Mouse (Mus musculus) midbrain, embryonic 15.5 days (tissue): ENCODE results near the gene Ganab. TPM values are rescaled to one million over a fixed set of nuclear protein-coding genes. Genes with fewer than 3 reads are reported as not detected.
"Not testable (repeated sequence)": the region's sequence is repeated elsewhere in the genome, so short reads cannot be mapped to it uniquely, and the experiment has no call there.

ENCODE experiments used
- ATAC-seq: fragments of 200-750 bp; cut with Nextera tagmentation; replicated peaks from 2 replicates; pipeline ENCODE4 v1.8.0; 2017; ENCODE audit warnings: moderate TSS enrichment
- H3K27ac ChIP-seq: fragments of 300-500 bp; sonication (generic); 2 replicates; pipeline ENCODE4 v1.5.1; 2015; ENCODE audit warnings: mild to moderate bottlenecking, inconsistent platforms
- H3K27me3 ChIP-seq: fragments of 300-500 bp; sonication (generic); replicated peaks from 2 replicates; pipeline ENCODE4 v1.6.1; 2015; ENCODE audit warnings: inconsistent platforms
- H3K36me3 ChIP-seq: fragments of 300-500 bp; sonication (generic); replicated peaks from 2 replicates; pipeline ENCODE4 v1.6.1; 2015; ENCODE audit warnings: inconsistent platforms
- H3K4me1 ChIP-seq: fragments of 300-500 bp; sonication (generic); 2 replicates; pipeline ENCODE4 v1.6.1; 2015; ENCODE audit warnings: inconsistent platforms
- H3K4me2 ChIP-seq: fragments of 300-500 bp; sonication (generic); 2 replicates; pipeline ENCODE4 v1.6.1; 2015; ENCODE audit warnings: inconsistent platforms, mild to moderate bottlenecking, moderate library complexity
- H3K4me3 ChIP-seq: fragments of 300-500 bp; sonication (generic); 2 replicates; pipeline ENCODE4 v1.5.1; 2015; ENCODE audit warnings: mild to moderate bottlenecking, inconsistent platforms
- H3K9ac ChIP-seq: fragments of 300-500 bp; sonication (generic); 2 replicates; pipeline ENCODE4 v1.6.1; 2015; ENCODE audit warnings: mild to moderate bottlenecking, inconsistent platforms
- H3K9me3 ChIP-seq: fragments of 300-500 bp; sonication (generic); 2 replicates; pipeline ENCODE4 v1.6.1; 2016; ENCODE audit warnings: inconsistent platforms
- WGBS: fragments of 180-500 bp; shearing (Covaris S2); methylation state at CpG from one replicate; pipeline ENCODE4 v1.1.7; 2015; ENCODE audit warnings: mixed read lengths; 5-methylcytosine and 5-hydroxymethylcytosine counted together
- polyA plus RNA-seq: library from polyadenylated mRNA; unstranded; fragments of >200 nt; fragmentation: Nextera tagmentation; extraction: Ambion mirVana; gene quantifications from 2 replicates; pipeline ENCODE4 v1.2.1, GENCODE M21; 2015

Ganab gene
- polyA plus RNA-seq, 1 experiment from 2014 or later: 88.8 TPM

GRCm38 (mm10) chr19:8895397-8895960 lies 2.4 kb upstream of the Ganab start:
- ATAC-seq: no peak
- Histone ChIP-seq H3K36me3 (0 out of 2 replicates have a peak, but pooled peaks cover 9% of the 10 kb centered on the region), H3K9ac (no peak overlapping the region), H3K27me3 (no peaks in the 10 kb centered on the region), H3K27ac (no peak overlapping the region), H3K9me3 (no peaks in the 10 kb centered on the region), H3K4me1 (peaks cover 45% of the 10 kb centered on the region), H3K4me2 (no peak overlapping the region), H3K4me3 (no peak overlapping the region)
- WGBS: 90% methylated on average over 9 of the region's 9 CpGs

GRCm38 (mm10) chr19:8896231-8896630 lies 1.6 kb upstream of the Ganab start:
- ATAC-seq, H3K36me3 ChIP-seq, H3K4me3 ChIP-seq, H3K27ac ChIP-seq, H3K9me3 ChIP-seq, H3K4me2 ChIP-seq, H3K27me3 ChIP-seq, H3K9ac ChIP-seq: not testable (repeated sequence)
- peaks cover 45% of the 10 kb centered on the region for H3K4me1 ChIP-seq
- 93% methylated on average over 5 of the region's 5 CpGs for WGBS

- not testable (repeated sequence) for H3K27me3 ChIP-seq, H3K9me3 ChIP-seq, H3K36me3 ChIP-seq
- Histone ChIP-seq H3K4me2 (peak overlapping the region; percentile 78), H3K27ac (peak overlapping the region; percentile 77), H3K4me3 (peak overlapping the region; percentile 62), H3K4me1 (peaks cover 45% of the 10 kb centered on the region), H3K9ac (peak overlapping the region; percentile 38)
- WGBS: 20% methylated on average over 21 of the region's 21 CpGs
- ATAC-seq: peak; percentile 64
These were observed 533 bp upstream of the Ganab start for GRCm38 (mm10) chr19:8897211-8897864.

- no peak for ATAC-seq
- Histone ChIP-seq H3K4me3 (peak overlapping the region; percentile 62), H3K4me2 (peak overlapping the region; percentile 78), H3K9me3 (no peaks in the 10 kb centered on the region), H3K4me1 (peaks cover 37% of the 10 kb centered on the region), H3K36me3 (peaks cover 20% of the 10 kb centered on the region), H3K27me3 (no peaks in the 10 kb centered on the region), H3K9ac (peak overlapping the region; percentile 80), H3K27ac (peak overlapping the region; percentile 83)
- 13% methylated on average over 13 of the region's 13 CpGs for WGBS
These were observed 705 bp downstream of the Ganab start for GRCm38 (mm10) chr19:8898576-8898975.

- peak overlapping the region; percentile 78 for H3K4me2 ChIP-seq
- H3K4me1 ChIP-seq: peaks cover 32% of the 10 kb centered on the region
- H3K27me3 ChIP-seq: no peaks in the 10 kb centered on the region
- no peaks in the 10 kb centered on the region for H3K9me3 ChIP-seq
- H3K36me3 ChIP-seq: peaks cover 24% of the 10 kb centered on the region
- H3K27ac ChIP-seq: no peak overlapping the region
- peak overlapping the region; percentile 80 for H3K9ac ChIP-seq
- ATAC-seq: no peak
- 65% methylated on average over 3 of the region's 3 CpGs for WGBS
- H3K4me3 ChIP-seq: peak overlapping the region; percentile 62
These were observed 1.2 kb downstream of the Ganab start for GRCm38 (mm10) chr19:8899079-8899478.

GRCm38 (mm10) chr19:8903412-8903811 lies 5.5 kb downstream of the Ganab start:
- Histone ChIP-seq H3K27ac (no peak overlapping the region), H3K4me1 (peaks cover 17% of the 10 kb centered on the region), H3K36me3 (peaks cover 58% of the 10 kb centered on the region), H3K9ac (no peak overlapping the region), H3K9me3 (no peaks in the 10 kb centered on the region), H3K4me2 (no peak overlapping the region), H3K27me3 (no peaks in the 10 kb centered on the region), H3K4me3 (no peak overlapping the region)
- WGBS: 97% methylated on average over 5 of the region's 5 CpGs
- ATAC-seq: no peak

GRCm38 (mm10) chr19:8908531-8908930 lies 10.7 kb downstream of the Ganab start:
- peaks cover 95% of the 10 kb centered on the region for H3K36me3 ChIP-seq
- 89% methylated on average over 6 of the region's 6 CpGs for WGBS
- no peaks in the 10 kb centered on the region for H3K9me3 ChIP-seq
- no peak overlapping the region for H3K27ac ChIP-seq
- no peaks in the 10 kb centered on the region for H3K27me3 ChIP-seq
- no peak overlapping the region for H3K4me2 ChIP-seq
- H3K9ac ChIP-seq: no peak overlapping the region
- H3K4me3 ChIP-seq: no peak overlapping the region
- no peaks in the 10 kb centered on the region for H3K4me1 ChIP-seq
- no peak for ATAC-seq

GRCm38 (mm10) chr19:8911810-8912209 lies 13.9 kb downstream of the Ganab start:
- Histone ChIP-seq H3K4me3 (no peak overlapping the region), H3K27me3 (no peaks in the 10 kb centered on the region), H3K9me3 (no peaks in the 10 kb centered on the region), H3K36me3 (peaks cover 98% of the 10 kb centered on the region), H3K4me1 (no peaks in the 10 kb centered on the region), H3K27ac (no peak overlapping the region), H3K9ac (no peak overlapping the region), H3K4me2 (no peak overlapping the region)
- WGBS: 97% methylated on average over 5 of the region's 5 CpGs
- ATAC-seq: no peak

- no peak overlapping the region for H3K4me3 ChIP-seq
- H3K9me3 ChIP-seq: no peaks in the 10 kb centered on the region
- no peak overlapping the region for H3K9ac ChIP-seq
- H3K4me2 ChIP-seq: no peak overlapping the region
- H3K27ac ChIP-seq: no peak overlapping the region
- peaks cover 76% of the 10 kb centered on the region for H3K36me3 ChIP-seq
- H3K27me3 ChIP-seq: no peaks in the 10 kb centered on the region
- H3K4me1 ChIP-seq: no peaks in the 10 kb centered on the region
- 95% methylated on average over 3 of the region's 3 CpGs for WGBS
- ATAC-seq: no peak
These were observed 16.3 kb downstream of the Ganab start for GRCm38 (mm10) chr19:8914212-8914611.

- ATAC-seq: no peak
- Histone ChIP-seq H3K27me3 (no peaks in the 10 kb centered on the region), H3K36me3 (peaks cover 32% of the 10 kb centered on the region), H3K9me3 (no peaks in the 10 kb centered on the region), H3K4me2 (no peak overlapping the region), H3K9ac (no peak overlapping the region), H3K4me1 (peaks cover 18% of the 10 kb centered on the region), H3K4me3 (no peak overlapping the region), H3K27ac (no peak overlapping the region)
- WGBS: 94% methylated on average over 3 of the region's 3 CpGs
These were observed 21.1 kb downstream of the Ganab start for GRCm38 (mm10) chr19:8919000-8919399.

- H3K27me3 ChIP-seq: no peaks in the 10 kb centered on the region
- WGBS: 71% methylated on average over 6 of the region's 6 CpGs
- no peaks in the 10 kb centered on the region for H3K9me3 ChIP-seq
- H3K4me2 ChIP-seq: peak overlapping the region; percentile 85
- H3K4me1 ChIP-seq: peaks cover 18% of the 10 kb centered on the region
- peak overlapping the region; percentile 85 for H3K27ac ChIP-seq
- peak overlapping the region; percentile 95 for H3K4me3 ChIP-seq
- no peak for ATAC-seq
- peaks cover 25% of the 10 kb centered on the region for H3K36me3 ChIP-seq
- H3K9ac ChIP-seq: 0 out of 2 replicates have a peak overlapping the region, but pooled peaks have one; percentile 72
These were observed 21.8 kb downstream of the Ganab start for GRCm38 (mm10) chr19:8919684-8920072.

GRCm38 (mm10) chr19:8920073-8920736 lies 22.3 kb downstream of the Ganab start, which contains the start of gene B3gat3:
TSS of gene B3gat3 (plus strand) at chr19:8920374.
- no peaks in the 10 kb centered on the region for H3K9me3 ChIP-seq
- H3K4me2 ChIP-seq: peak within 1 kb of the TSS; percentile 85
- peak; percentile 98 for ATAC-seq
- H3K9ac ChIP-seq: peak within 1 kb of the TSS; percentile 72
- H3K4me3 ChIP-seq: peak within 1 kb of the TSS; percentile 95
- peaks cover 20% of the 10 kb centered on the region for H3K36me3 ChIP-seq
- no peaks in the 10 kb centered on the region for H3K27me3 ChIP-seq
- 2% methylated on average over 50 of the region's 50 CpGs for WGBS
- peak within 1 kb of the TSS; percentile 85 for H3K27ac ChIP-seq
- H3K4me1 ChIP-seq: peaks cover 18% of the 10 kb centered on the region
